Mouse (Mus musculus): ENCODE measurements around the gene Stom. TPM values are rescaled to one million over a fixed set of nuclear protein-coding genes. Genes with fewer than 3 reads are reported as not detected.

Gene Stom
- 36.9 and 40.4 TPM in 2 replicates for polyA plus RNA-seq (2015; fragmentation: Nextera tagmentation; extraction: Ambion mirVana)

- peaks cover 19% of the 10 kb centered on the region for H3K4me1 ChIP-seq (ENCODE audit: insufficient read depth, low read length)
- H3K27ac ChIP-seq (ENCODE audit: low read length) = peak within 1 kb of the TSS; percentile 85
- peak within 1 kb of the TSS; percentile 81 for H3K9ac ChIP-seq (replicated peaks; ENCODE audit: low read length)
- peak within 1 kb of the TSS; percentile 77 for H3K4me3 ChIP-seq (ENCODE audit: low read length)
- WGBS = under 1% methylated on average over 45 of the region's 45 CpGs
- H3K27me3 ChIP-seq (ENCODE audit: insufficient read depth, low read length) = no peaks in the 10 kb centered on the region
- peak within 1 kb of the TSS; percentile 97 for H3K4me2 ChIP-seq (replicated peaks; ENCODE audit: low read depth, low read length)
- no peaks in the 10 kb centered on the region for H3K9me3 ChIP-seq (ENCODE audit: low read length)
- peak; percentile 100 for ATAC-seq (ENCODE audit: low FRiP score, low TSS enrichment)
- no peaks in the 10 kb centered on the region for H3K36me3 ChIP-seq (ENCODE audit: insufficient read depth, low read length)
Measured at GRCm38 (mm10) chr2:35336388-35337280, at the start of gene Stom. TSS of gene Stom (minus strand) at chr2:35336976.

- H3K9me3 ChIP-seq (ENCODE audit: low read length) = peaks cover 6% of the 10 kb centered on the region
- H3K4me3 ChIP-seq (ENCODE audit: low read length) = no peak overlapping the region
- H3K9ac ChIP-seq (replicated peaks; ENCODE audit: low read length) = no peak overlapping the region
- H3K27ac ChIP-seq (ENCODE audit: low read length) = no peak overlapping the region
- no peaks in the 10 kb centered on the region for H3K27me3 ChIP-seq (ENCODE audit: insufficient read depth, low read length)
- no peaks in the 10 kb centered on the region for H3K36me3 ChIP-seq (ENCODE audit: insufficient read depth, low read length)
- H3K4me1 ChIP-seq (ENCODE audit: insufficient read depth, low read length) = no peaks in the 10 kb centered on the region
- 49% methylated on average over 9 of the region's 9 CpGs for WGBS
- no peak overlapping the region for H3K4me2 ChIP-seq (replicated peaks; ENCODE audit: low read depth, low read length)
- ATAC-seq (ENCODE audit: low FRiP score, low TSS enrichment) = no peak
Measured at GRCm38 (mm10) chr2:35385441-35385871, 48.7 kb upstream of the Stom start.

- H3K27me3 ChIP-seq (ENCODE audit: insufficient read depth, low read length) = no peaks in the 10 kb centered on the region
- H3K9me3 ChIP-seq (ENCODE audit: low read length) = no peaks in the 10 kb centered on the region
- no peak overlapping the region for H3K9ac ChIP-seq (replicated peaks; ENCODE audit: low read length)
- 69% methylated on average over 9 of the region's 9 CpGs for WGBS
- no peaks in the 10 kb centered on the region for H3K4me1 ChIP-seq (ENCODE audit: insufficient read depth, low read length)
- no peak overlapping the region for H3K27ac ChIP-seq (ENCODE audit: low read length)
- H3K4me2 ChIP-seq (replicated peaks; ENCODE audit: low read depth, low read length) = no peak overlapping the region
- no peaks in the 10 kb centered on the region for H3K36me3 ChIP-seq (ENCODE audit: insufficient read depth, low read length)
- no peak overlapping the region for H3K4me3 ChIP-seq (ENCODE audit: low read length)
- ATAC-seq (ENCODE audit: low FRiP score, low TSS enrichment) = no peak
Measured at GRCm38 (mm10) chr2:35379306-35379705, 42.5 kb upstream of the Stom start.

- no peaks in the 10 kb centered on the region for H3K9me3 ChIP-seq (ENCODE audit: low read length)
- ATAC-seq (ENCODE audit: low FRiP score, low TSS enrichment) = no peak
- no peak overlapping the region for H3K4me3 ChIP-seq (ENCODE audit: low read length)
- no peak overlapping the region for H3K9ac ChIP-seq (replicated peaks; ENCODE audit: low read length)
- H3K27me3 ChIP-seq (ENCODE audit: insufficient read depth, low read length) = no peaks in the 10 kb centered on the region
- no peak overlapping the region for H3K4me2 ChIP-seq (replicated peaks; ENCODE audit: low read depth, low read length)
- no peak overlapping the region for H3K27ac ChIP-seq (ENCODE audit: low read length)
- 36% methylated on average over 6 of the region's 6 CpGs for WGBS
- no peaks in the 10 kb centered on the region for H3K4me1 ChIP-seq (ENCODE audit: insufficient read depth, low read length)
- H3K36me3 ChIP-seq (ENCODE audit: insufficient read depth, low read length) = no peaks in the 10 kb centered on the region
Measured at GRCm38 (mm10) chr2:35377600-35377999, 40.8 kb upstream of the Stom start.

GRCm38 (mm10) chr2:35373003-35373402 lies 36.2 kb upstream of the Stom start:
- H3K27ac ChIP-seq (ENCODE audit: low read length) = no peak overlapping the region
- no peak overlapping the region for H3K9ac ChIP-seq (replicated peaks; ENCODE audit: low read length)
- H3K36me3 ChIP-seq (ENCODE audit: insufficient read depth, low read length) = no peaks in the 10 kb centered on the region
- H3K4me3 ChIP-seq (ENCODE audit: low read length) = no peak overlapping the region
- no peak for ATAC-seq (ENCODE audit: low FRiP score, low TSS enrichment)
- no peak overlapping the region for H3K4me2 ChIP-seq (replicated peaks; ENCODE audit: low read depth, low read length)
- 16% methylated on average over 3 of the region's 3 CpGs for WGBS
- H3K9me3 ChIP-seq (ENCODE audit: low read length) = no peaks in the 10 kb centered on the region
- no peaks in the 10 kb centered on the region for H3K4me1 ChIP-seq (ENCODE audit: insufficient read depth, low read length)
- H3K27me3 ChIP-seq (ENCODE audit: insufficient read depth, low read length) = no peaks in the 10 kb centered on the region

- H3K27ac ChIP-seq (ENCODE audit: low read length) = no peak overlapping the region
- no peak overlapping the region for H3K4me2 ChIP-seq (replicated peaks; ENCODE audit: low read depth, low read length)
- H3K36me3 ChIP-seq (ENCODE audit: insufficient read depth, low read length) = no peaks in the 10 kb centered on the region
- ATAC-seq (ENCODE audit: low FRiP score, low TSS enrichment) = no peak
- H3K9ac ChIP-seq (replicated peaks; ENCODE audit: low read length) = no peak overlapping the region
- no peaks in the 10 kb centered on the region for H3K4me1 ChIP-seq (ENCODE audit: insufficient read depth, low read length)
- H3K4me3 ChIP-seq (ENCODE audit: low read length) = no peak overlapping the region
- H3K27me3 ChIP-seq (ENCODE audit: insufficient read depth, low read length) = no peaks in the 10 kb centered on the region
- no peaks in the 10 kb centered on the region for H3K9me3 ChIP-seq (ENCODE audit: low read length)
Measured at GRCm38 (mm10) chr2:35370686-35371085, 33.9 kb upstream of the Stom start.

- ATAC-seq (ENCODE audit: low FRiP score, low TSS enrichment) = no peak
- Histone ChIP-seq H3K9me3 (ENCODE audit: low read length) (peaks cover 3% of the 10 kb centered on the region; the same call in 1 of the 2 replicates), H3K27me3 (ENCODE audit: insufficient read depth, low read length) (no peaks in the 10 kb centered on the region), H3K4me2 (replicated peaks; ENCODE audit: low read depth, low read length) (no peak within 1 kb of the TSS), H3K9ac (replicated peaks; ENCODE audit: low read length) (no peak within 1 kb of the TSS), H3K4me1 (ENCODE audit: insufficient read depth, low read length) (no peaks in the 10 kb centered on the region), H3K4me3 (ENCODE audit: low read length) (no peak within 1 kb of the TSS), H3K27ac (ENCODE audit: low read length) (no peak within 1 kb of the TSS), H3K36me3 (ENCODE audit: insufficient read depth, low read length) (no peaks in the 10 kb centered on the region)
- 82% methylated on average over 2 of the region's 2 CpGs for WGBS
Measured at GRCm38 (mm10) chr2:35367629-35368028, 30.9 kb upstream of the Stom start, which contains the start of gene 4930568D16Rik. TSS of gene 4930568D16Rik (minus strand) at chr2:35367729.

GRCm38 (mm10) chr2:35349184-35349583 lies 12.4 kb upstream of the Stom start:
- Histone ChIP-seq H3K36me3 (ENCODE audit: insufficient read depth, low read length) (no peaks in the 10 kb centered on the region), H3K27ac (ENCODE audit: low read length) (no peak overlapping the region), H3K27me3 (ENCODE audit: insufficient read depth, low read length) (no peaks in the 10 kb centered on the region), H3K4me2 (replicated peaks; ENCODE audit: low read depth, low read length) (no peak overlapping the region), H3K9ac (replicated peaks; ENCODE audit: low read length) (no peak overlapping the region), H3K4me3 (ENCODE audit: low read length) (no peak overlapping the region), H3K9me3 (ENCODE audit: low read length) (no peaks in the 10 kb centered on the region), H3K4me1 (ENCODE audit: insufficient read depth, low read length) (no peaks in the 10 kb centered on the region)
- ATAC-seq (ENCODE audit: low FRiP score, low TSS enrichment) = peak; percentile 51; the same call in 1 of the 2 replicates
- 46% methylated on average over 5 of the region's 5 CpGs for WGBS

- Histone ChIP-seq H3K9me3 (ENCODE audit: low read length) (no peaks in the 10 kb centered on the region), H3K36me3 (ENCODE audit: insufficient read depth, low read length) (no peaks in the 10 kb centered on the region), H3K4me3 (ENCODE audit: low read length) (no peak overlapping the region), H3K9ac (replicated peaks; ENCODE audit: low read length) (no peak overlapping the region), H3K4me1 (ENCODE audit: insufficient read depth, low read length) (no peaks in the 10 kb centered on the region), H3K27me3 (ENCODE audit: insufficient read depth, low read length) (no peaks in the 10 kb centered on the region), H3K27ac (ENCODE audit: low read length) (no peak overlapping the region), H3K4me2 (replicated peaks; ENCODE audit: low read depth, low read length) (no peak overlapping the region)
- WGBS = 66% methylated on average over 2 of the region's 2 CpGs
- no peak for ATAC-seq (ENCODE audit: low FRiP score, low TSS enrichment)
Measured at GRCm38 (mm10) chr2:35345984-35346383, 9.2 kb upstream of the Stom start.

GRCm38 (mm10) chr2:35342605-35343004 lies 5.8 kb upstream of the Stom start:
- Histone ChIP-seq H3K27ac (ENCODE audit: low read length) (no peak overlapping the region), H3K4me2 (replicated peaks; ENCODE audit: low read depth, low read length) (no peak overlapping the region), H3K36me3 (ENCODE audit: insufficient read depth, low read length) (no peaks in the 10 kb centered on the region), H3K9ac (replicated peaks; ENCODE audit: low read length) (no peak overlapping the region), H3K27me3 (ENCODE audit: insufficient read depth, low read length) (no peaks in the 10 kb centered on the region), H3K9me3 (ENCODE audit: low read length) (no peaks in the 10 kb centered on the region), H3K4me3 (ENCODE audit: low read length) (no peak overlapping the region), H3K4me1 (ENCODE audit: insufficient read depth, low read length) (peaks cover under 1% of the 10 kb centered on the region)
- ATAC-seq (ENCODE audit: low FRiP score, low TSS enrichment) = no peak
- 74% methylated on average over 3 of the region's 3 CpGs for WGBS
